Mouse (Mus musculus) kidney, postnatal 4 days (tissue): ENCODE measurements at regions not wholly inside any gene's neighbourhood (a gene's known extent, or its start where the extent isn't known, plus 50 kb on each side); places are given as distances from the start of the nearest gene placed in this dataset.

Experiments
- DNase-seq, 2 experiments: peaks; one replicate each; pipeline ENCODE4 v3.0.0; 2021; ENCODE audit warnings: mixed read lengths in 2 of 2

- no peak for DNase-seq
Observed at GRCm38 (mm10) chr11:19254183-19254582, 235.4 kb upstream of the Meis1 start.

- DNase-seq: no peak
Observed at GRCm38 (mm10) chr11:19257549-19257948, 238.8 kb upstream of the Meis1 start.

- DNase-seq: no peak
Observed at GRCm38 (mm10) chr11:19262832-19263231, 244.0 kb upstream of the Meis1 start.

GRCm38 (mm10) chr11:19264798-19265671 is 246.2 kb upstream of the Meis1 start:
- DNase-seq: no peak

- DNase-seq: no peak
Observed at GRCm38 (mm10) chr11:19265672-19265972, 246.8 kb upstream of the Meis1 start.

- no peak for DNase-seq
Observed at GRCm38 (mm10) chr11:19290971-19291370, 272.2 kb upstream of the Meis1 start.

- no peak for DNase-seq
Observed at GRCm38 (mm10) chr11:19299411-19299810, 280.6 kb upstream of the Meis1 start.

- peak in 1 of 2 experiments; percentile 9 for DNase-seq
Observed at GRCm38 (mm10) chr11:19306687-19307086, 287.9 kb upstream of the Meis1 start.

GRCm38 (mm10) chr11:19330685-19331239 is 312.0 kb upstream of the Meis1 start:
- DNase-seq: no peak

- DNase-seq: no peak
Observed at GRCm38 (mm10) chr11:19332274-19332673, 313.5 kb upstream of the Meis1 start.

GRCm38 (mm10) chr11:19332727-19333126 is 313.9 kb upstream of the Meis1 start:
- DNase-seq: no peak

GRCm38 (mm10) chr11:19333908-19334487 is 315.2 kb upstream of the Meis1 start:
- DNase-seq: no peak

GRCm38 (mm10) chr11:19335384-19335783 is 316.6 kb upstream of the Meis1 start:
- no peak for DNase-seq

- no peak for DNase-seq
Observed at GRCm38 (mm10) chr11:19339721-19340317, 321.0 kb upstream of the Meis1 start.

- DNase-seq: no peak
Observed at GRCm38 (mm10) chr11:19340889-19341288, 322.1 kb upstream of the Meis1 start.

GRCm38 (mm10) chr11:19341379-19341778 is 322.6 kb upstream of the Meis1 start:
- no peak for DNase-seq

GRCm38 (mm10) chr11:19342803-19343202 is 324.0 kb upstream of the Meis1 start:
- no peak for DNase-seq

GRCm38 (mm10) chr11:19346276-19346826 is 327.6 kb upstream of the Meis1 start:
- DNase-seq: no peak

GRCm38 (mm10) chr11:19350331-19351242 is 331.8 kb upstream of the Meis1 start:
- peak; percentile 32 to 52 for DNase-seq

GRCm38 (mm10) chr11:19351243-19351787 is 332.5 kb upstream of the Meis1 start:
- DNase-seq: no peak

- DNase-seq: no peak
Observed at GRCm38 (mm10) chr11:19353706-19354105, 334.9 kb upstream of the Meis1 start.

GRCm38 (mm10) chr11:19355179-19355578 is 336.4 kb upstream of the Meis1 start:
- no peak for DNase-seq
